9 mouse cellular contexts compared by ENCODE assay signal in genomic region chr14:25611815-25612698, GRCm38 (mm10).
A peak's percentile ranks its signal among the peaks of the same experiment; 100 is the strongest.
DNase-seq lines count a peak whose midpoint lies in the region; ATAC-seq and TF ChIP-seq lines count a peak whose summit lies in the region.
"Had no signal": no experiment of that assay in that cellular context is flagged by ENCODE, and none has a peak within 500 bp of the region (broad histone marks: within the 10 kb centered on the region; RNA-seq: fewer than 3 reads in every experiment).

No protein-coding gene starts in this region.

- peak overlapping the region; percentile 43 for H3K9ac ChIP-seq in hindbrain, embryonic 15.5 days
- H3K9ac ChIP-seq in limb, embryonic 15.5 days, result no peak overlapping the region
- H3K9ac ChIP-seq: lung, embryonic 15.5 days had no signal

- intact Hi-C loops in heart, postnatal 36 days (cut with DNase I), result no loop called here

- no peaks in the 10 kb centered on the region for H3K9me3 ChIP-seq in hindbrain, embryonic 15.5 days
- H3K9me3 ChIP-seq in limb, embryonic 15.5 days, result no peaks in the 10 kb centered on the region
- H3K9me3 ChIP-seq: lung, embryonic 15.5 days had no signal

- ATAC-seq in Patski, result peak; percentile 44
- ATAC-seq in hindbrain, embryonic 15.5 days (ENCODE audit: low FRiP score, low read depth), result no peak
- no peak for ATAC-seq in limb, embryonic 15.5 days (ENCODE audit: insufficient number of reproducible peaks, low FRiP score, low TSS enrichment, low read depth)
- no peak for ATAC-seq in erythroblast, adult 5-6 weeks (replicated peaks; ENCODE audit: low FRiP score, poor library complexity, severe bottlenecking)

- peak overlapping the region; percentile 34; the same call in 1 of the 2 replicates for H3K4me3 ChIP-seq in hindbrain, embryonic 15.5 days
- no peak overlapping the region for H3K4me3 ChIP-seq in limb, embryonic 15.5 days
- H3K4me3 ChIP-seq in lung, adult 2 months (replicated peaks; ENCODE audit: extremely low read depth, low read depth, low read length), result no peak overlapping the region
- H3K4me3 ChIP-seq: lung, embryonic 15.5 days had no signal

- no peak for TF ChIP-seq CTCF in Patski (IDR thresholded peaks at IDR 0.05)
- TF ChIP-seq CTCF in lung, adult 2 months (IDR thresholded peaks at IDR 0.05; ENCODE audit: insufficient read depth, low read length), result no peak

- 69% methylated on average over 10 of the region's 10 CpGs for WGBS in hindbrain, embryonic 15.5 days
- 59% methylated on average over 10 of the region's 10 CpGs for WGBS in limb, embryonic 15.5 days
- 69% methylated on average over 10 of the region's 10 CpGs for WGBS in lung, adult 2 months

- no peaks in the 10 kb centered on the region for H3K27me3 ChIP-seq in Patski
- no peaks in the 10 kb centered on the region for H3K27me3 ChIP-seq in hindbrain, embryonic 15.5 days
- H3K27me3 ChIP-seq in limb, embryonic 15.5 days, result no peaks in the 10 kb centered on the region
- H3K27me3 ChIP-seq: lung, embryonic 15.5 days had no signal

- peak overlapping the region; percentile 54 for H3K27ac ChIP-seq in hindbrain, embryonic 15.5 days (replicated peaks)
- H3K27ac ChIP-seq in limb, embryonic 15.5 days, result peak overlapping the region; percentile 39
- H3K27ac ChIP-seq: lung, embryonic 15.5 days had no signal

- H3K36me3 ChIP-seq in hindbrain, embryonic 15.5 days, result no peaks in the 10 kb centered on the region
- H3K36me3 ChIP-seq in limb, embryonic 15.5 days, result peaks cover 8% of the 10 kb centered on the region
- H3K36me3 ChIP-seq: lung, embryonic 15.5 days had no signal

- POLR2A ChIA-PET in Patski (lab: Charles Lee), result interaction anchor here (1.2 kb wide), 1 partner anchor 10 kb away, joined by 4 read pairs; no protein-coding TSS in a partner anchor

- in situ Hi-C loops in Patski (cut with MboI; ENCODE audit: low pct_unique_long_range_greater_than_20kb), result no loop called here

- no peak for TF ChIP-seq POLR2A in lung, adult 2 months (IDR thresholded peaks at IDR 0.05; ENCODE audit: borderline replicate concordance, extremely low read depth, low read depth, low read length)

- DNase-seq in heart, adult 11 months, result peak; percentile 90
- no peak for DNase-seq in heart, postnatal 36 days
- peak; percentile 49 for DNase-seq in Patski (ENCODE audit: low read depth, low spot score)
- DNase-seq in gastrocnemius, postnatal 10 days, result no peak
- DNase-seq in lung, adult 2 months, result no peak

- CTCF ChIA-PET in Patski (lab: Charles Lee), result no interaction called here

- H3K4me2 ChIP-seq in hindbrain, embryonic 15.5 days, result peak overlapping the region; percentile 96
- no peak overlapping the region for H3K4me2 ChIP-seq in limb, embryonic 15.5 days
- H3K4me2 ChIP-seq: lung, embryonic 15.5 days had no signal

- peaks cover 86% of the 10 kb centered on the region for H3K4me1 ChIP-seq in hindbrain, embryonic 15.5 days (replicated peaks)
- peaks cover 72% of the 10 kb centered on the region for H3K4me1 ChIP-seq in limb, embryonic 15.5 days
- peaks cover 33% of the 10 kb centered on the region for H3K4me1 ChIP-seq in lung, adult 2 months (ENCODE audit: control insufficient read depth, insufficient read depth, low read length)

Comparison
In these comparisons a context has a peak if more than half of its experiments do, and no peak if none do; other contexts are left out.
1. DNase-seq: peak in heart, adult 11 months (single experiment) and Patski (single experiment); none in heart, postnatal 36 days (0 of 2), gastrocnemius, postnatal 10 days (single experiment) and lung, adult 2 months (single experiment).